In the genomic region with DNA sequence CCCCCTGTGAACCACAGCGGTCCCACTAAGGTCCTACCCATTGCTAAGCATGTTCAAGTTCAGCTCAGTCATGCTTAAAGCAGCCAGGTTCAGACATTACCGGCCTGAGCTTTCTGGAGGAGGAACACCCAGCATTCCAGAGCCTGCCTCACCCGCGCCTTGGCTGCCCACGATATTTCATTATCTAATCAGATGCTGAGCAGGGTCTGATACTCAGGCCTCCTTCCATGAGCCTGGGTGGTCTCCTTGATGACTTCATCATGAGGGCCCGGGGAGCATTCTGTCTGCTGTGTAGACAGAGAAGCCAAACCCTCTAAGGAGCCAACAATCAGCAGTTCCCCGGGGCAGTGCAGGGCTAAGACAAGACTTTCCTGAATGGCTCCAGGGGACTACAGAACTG, we compare ENCODE assay signal across 8 mouse cellular contexts.
DNase-seq lines count a peak whose midpoint lies in the region; ATAC-seq lines count a peak whose summit lies in the region.

No protein-coding gene starts in this region.

- no peak for DNase-seq in kidney, postnatal 25 days
- DNase-seq in embryonic facial prominence, embryonic 10.5 days (ENCODE audit: low spot score): no peak
- DNase-seq in right cerebral cortex, postnatal 10 days (ENCODE audit: low spot score in 2 of 2): no peak
- no peak for DNase-seq in spleen, postnatal 36 days (ENCODE audit: low spot score in 2 of 2)
- no peak for DNase-seq in adrenal gland, adult 18-20 months (ENCODE audit: low spot score in 2 of 2)

- WGBS in kidney, embryonic 15.5 days: 43% methylated on average over 7 of the region's 7 CpGs
- WGBS in embryonic facial prominence, embryonic 10.5 days: 56% methylated on average over 7 of the region's 7 CpGs
- WGBS in heart, embryonic 13.5 days: 13% methylated on average over 7 of the region's 7 CpGs

- no peak overlapping the region for H3K4me3 ChIP-seq in kidney, embryonic 15.5 days (replicated peaks)
- H3K4me3 ChIP-seq in embryonic facial prominence, embryonic 10.5 days: no peak overlapping the region
- no peak overlapping the region for H3K4me3 ChIP-seq in heart, embryonic 13.5 days

- peak; percentile 63 for ATAC-seq in kidney, embryonic 15.5 days (replicated peaks; ENCODE audit: low FRiP score)
- ATAC-seq in heart, embryonic 13.5 days (ENCODE audit: extremely low read depth, insufficient number of reproducible peaks, low FRiP score, low TSS enrichment): no peak
- peak; percentile 30 for ATAC-seq in megakaryocyte, adult 5-6 weeks (ENCODE audit: poor library complexity, severe bottlenecking)

- H3K27me3 ChIP-seq in kidney, embryonic 15.5 days: no peaks in the 10 kb centered on the region
- H3K27me3 ChIP-seq in embryonic facial prominence, embryonic 10.5 days (replicated peaks; ENCODE audit: low read depth, poor library complexity, severe bottlenecking): no peaks in the 10 kb centered on the region
- no peaks in the 10 kb centered on the region for H3K27me3 ChIP-seq in heart, embryonic 13.5 days (replicated peaks)

- peak overlapping the region; percentile 1; the same call in 1 of the 2 replicates for H3K4me2 ChIP-seq in kidney, embryonic 15.5 days
- H3K4me2 ChIP-seq in heart, embryonic 13.5 days: peak overlapping the region; percentile 12; the same call in 1 of the 2 replicates

- H3K9me3 ChIP-seq in kidney, embryonic 15.5 days (replicated peaks): no peaks in the 10 kb centered on the region
- 0 out of 2 replicates have a peak, but pooled peaks cover 6% of the 10 kb centered on the region for H3K9me3 ChIP-seq in embryonic facial prominence, embryonic 10.5 days
- H3K9me3 ChIP-seq in heart, embryonic 13.5 days: no peaks in the 10 kb centered on the region

- peaks cover 18% of the 10 kb centered on the region for H3K36me3 ChIP-seq in kidney, embryonic 15.5 days
- H3K36me3 ChIP-seq in embryonic facial prominence, embryonic 10.5 days (replicated peaks): peaks cover 22% of the 10 kb centered on the region; the same call in 1 of the 2 replicates
- H3K36me3 ChIP-seq in heart, embryonic 13.5 days: peaks cover 9% of the 10 kb centered on the region

- H3K27ac ChIP-seq in kidney, embryonic 15.5 days: peak overlapping the region; percentile 88
- H3K27ac ChIP-seq in embryonic facial prominence, embryonic 10.5 days (replicated peaks): peak overlapping the region; percentile 44
- H3K27ac ChIP-seq in heart, embryonic 13.5 days (replicated peaks): peak overlapping the region; percentile 91

- no peak overlapping the region for H3K9ac ChIP-seq in kidney, embryonic 15.5 days
- H3K9ac ChIP-seq in heart, embryonic 13.5 days: peak overlapping the region; percentile 57

- H3K4me1 ChIP-seq in kidney, embryonic 15.5 days: peaks cover 39% of the 10 kb centered on the region
- H3K4me1 ChIP-seq in embryonic facial prominence, embryonic 10.5 days: peaks cover 18% of the 10 kb centered on the region
- H3K4me1 ChIP-seq in heart, embryonic 13.5 days: peaks cover 59% of the 10 kb centered on the region
